Mouse (Mus musculus) heart, postnatal 0 days (tissue): ENCODE data around the gene Ssna1. TPM values are rescaled to one million over a fixed set of nuclear protein-coding genes. Genes with fewer than 3 reads are reported as not detected.

ENCODE experiments used
- ATAC-seq: fragments of 200-750 bp; cut with Nextera tagmentation; 2 replicates; pipeline ENCODE4 v1.8.0; 2017; ENCODE audit warnings: low read depth, moderate number of reproducible peaks, moderate library complexity; ENCODE audit not compliant: insufficient read depth
- DNase-seq: peaks from one replicate; pipeline ENCODE4 v3.0.0-alpha.2; 2016; ENCODE audit warnings: low spot score
- H3K27ac ChIP-seq: fragments of 300-500 bp; sonication (generic); 2 replicates; pipeline ENCODE4 v1.5.1; 2014; ENCODE audit warnings: low read depth, mild to moderate bottlenecking
- H3K27me3 ChIP-seq: fragments of 300-500 bp; sonication (generic); 2 replicates; pipeline ENCODE4 v1.6.1; 2014; ENCODE audit warnings: low read length, mixed read lengths; ENCODE audit not compliant: control insufficient read depth, insufficient read depth
- H3K36me3 ChIP-seq: fragments of 300-500 bp; sonication (generic); replicated peaks from 2 replicates; pipeline ENCODE4 v1.6.1; 2014; ENCODE audit warnings: low read length, mixed read lengths; ENCODE audit not compliant: control insufficient read depth, insufficient read depth
- H3K4me1 ChIP-seq: fragments of 300-500 bp; sonication (generic); 2 replicates; pipeline ENCODE4 v1.6.1; 2014; ENCODE audit warnings: antibody characterized with exemption; ENCODE audit not compliant: control insufficient read depth, insufficient read depth
- H3K4me2 ChIP-seq: fragments of 300-500 bp; sonication (generic); 2 replicates; pipeline ENCODE4 v1.6.1; 2014; ENCODE audit warnings: low read depth, mild to moderate bottlenecking, low read length, moderate library complexity
- H3K4me3 ChIP-seq: fragments of 300-500 bp; sonication (generic); 2 replicates; pipeline ENCODE4 v1.5.1; 2014; ENCODE audit warnings: low read depth, low read length
- H3K9ac ChIP-seq: fragments of 300-500 bp; sonication (generic); replicated peaks from 2 replicates; pipeline ENCODE4 v1.6.1; 2014; ENCODE audit warnings: low read depth, low read length, mixed read lengths
- H3K9me3 ChIP-seq: fragments of 300-500 bp; sonication (generic); replicated peaks from 2 replicates; pipeline ENCODE4 v1.6.1; 2016; ENCODE audit warnings: low read length; ENCODE audit not compliant: control insufficient read depth
- CTCF ChIP-seq: IDR thresholded peaks from 2 replicates; pipeline ENCODE4 v1.5.1; 2016; ENCODE audit warnings: antibody characterized with exemption, control low read depth, low read depth
- EP300 ChIP-seq: IDR thresholded peaks from 2 replicates; pipeline ENCODE4 v1.6.1; 2016; ENCODE audit warnings: antibody characterized with exemption, low read depth
- WGBS: fragments of 180-500 bp; shearing (Covaris S2); extraction: QIAGEN DNeasy Blood & Tissue Kit; methylation state at CpG from one replicate; pipeline ENCODE4 v1.1.7; 2014; 5-methylcytosine and 5-hydroxymethylcytosine counted together
- polyA plus RNA-seq: library from polyadenylated mRNA; unstranded; fragments of >200 nt; fragmentation: Nextera tagmentation; extraction: Ambion mirVana; gene quantifications from 2 replicates; pipeline ENCODE4 v1.2.1, GENCODE M21; 2015
- total RNA-seq: library from RNA; depleted of rRNA; stranded (reverse); fragments of >200 nt; gene quantifications from 2 replicates; pipeline ENCODE4 v1.2.3, GENCODE M21; 2014; ENCODE audit warnings: low replicate concordance

Ssna1 gene
- total and polyA plus RNA-seq, 2 experiments from 2014 or later: 58.9 to 111 TPM

DNA sequence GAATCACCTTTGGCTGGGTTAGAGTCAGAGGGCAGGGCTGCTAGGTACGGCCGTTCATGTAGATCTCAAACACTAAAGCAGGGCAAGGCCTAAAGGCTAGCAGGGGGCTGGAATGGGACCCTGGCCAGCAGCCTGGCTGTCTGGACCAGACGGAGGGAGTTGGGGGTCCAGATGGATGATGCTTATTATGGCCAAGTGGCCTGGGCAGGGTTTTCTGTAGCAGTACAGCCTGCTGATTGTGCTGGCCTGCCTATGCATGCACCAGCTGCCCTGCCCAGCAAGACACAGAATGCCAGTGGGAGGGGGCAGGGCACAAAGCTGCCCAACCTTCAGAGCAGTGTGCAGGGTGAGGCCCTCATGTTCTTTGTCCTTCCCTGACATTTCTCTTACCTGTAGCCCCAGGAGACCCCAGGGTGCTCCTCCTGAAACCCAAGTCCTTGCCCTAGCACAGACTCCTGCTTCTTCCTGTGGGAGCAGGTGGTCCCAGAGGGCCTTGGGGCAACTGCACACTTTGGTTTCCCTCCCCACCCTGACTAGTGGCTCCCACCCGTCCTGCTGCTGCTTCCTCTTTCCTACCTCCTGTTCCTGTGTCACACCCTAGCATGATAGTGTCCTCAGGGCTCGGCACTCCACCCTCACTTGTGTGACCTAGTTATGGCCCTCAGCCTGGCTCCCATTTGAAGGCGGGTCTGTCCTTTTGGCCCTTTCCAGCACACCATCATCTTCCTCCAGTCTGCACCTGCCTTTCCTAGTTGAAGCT lies 6.2 kb downstream of the Ssna1 start:
- 0 out of 2 replicates have a peak overlapping the region, but pooled peaks have one; percentile 32 for H3K9ac ChIP-seq
- no peak overlapping the region for H3K27ac ChIP-seq
- H3K9me3 ChIP-seq: no peaks in the 10 kb centered on the region
- peaks cover 30% of the 10 kb centered on the region for H3K4me1 ChIP-seq
- no peaks in the 10 kb centered on the region for H3K27me3 ChIP-seq
- TF ChIP-seq CTCF (no peak), EP300 (no peak)
- H3K4me2 ChIP-seq: peak overlapping the region; percentile 17; the same call in 1 of the 2 replicates
- DNase-seq: no peak
- H3K36me3 ChIP-seq: peaks cover 22% of the 10 kb centered on the region
- WGBS: 56% methylated on average over 6 of the region's 6 CpGs
- no peak overlapping the region for H3K4me3 ChIP-seq
- no peak for ATAC-seq

DNA sequence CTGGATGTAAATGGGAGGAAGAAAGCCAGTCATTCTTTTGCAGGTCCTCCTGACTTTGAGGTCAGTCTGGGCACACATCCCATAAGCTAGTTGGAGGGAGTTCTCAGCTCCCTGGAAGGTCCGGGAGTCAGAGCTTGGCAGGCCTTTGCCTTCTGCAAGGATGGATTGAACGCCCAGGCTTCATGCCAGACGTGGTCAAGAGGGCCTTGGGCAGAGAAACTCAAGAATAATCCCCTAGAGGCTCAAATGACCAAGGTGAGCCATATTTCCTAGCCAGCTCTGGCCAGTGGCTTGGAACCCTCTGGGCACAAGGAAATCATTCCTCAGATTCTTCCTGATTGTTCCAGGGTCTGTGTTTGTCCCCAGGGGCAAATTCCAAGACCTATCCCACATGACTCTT lies 7.4 kb downstream of the Ssna1 start:
- Histone ChIP-seq H3K9ac (no peak overlapping the region), H3K27ac (no peak overlapping the region), H3K4me2 (no peak overlapping the region), H3K4me1 (peaks cover 28% of the 10 kb centered on the region), H3K27me3 (no peaks in the 10 kb centered on the region), H3K4me3 (no peak overlapping the region), H3K36me3 (peaks cover 13% of the 10 kb centered on the region), H3K9me3 (no peaks in the 10 kb centered on the region)
- ATAC-seq (no peak), DNase-seq (no peak)
- TF ChIP-seq CTCF: no peak
- TF ChIP-seq EP300: no peak
- WGBS: 65% methylated on average over 3 of the region's 3 CpGs

- WGBS: 74% methylated on average over 5 of the region's 5 CpGs
- H3K4me2 ChIP-seq: no peak overlapping the region
Observed at GRCm38 (mm10) chr2:25264286-25264660, 8.0 kb downstream of the Ssna1 start.

GRCm38 (mm10) chr2:25263623-25264285 lies 8.5 kb downstream of the Ssna1 start:
- no peak overlapping the region for H3K27ac ChIP-seq
- H3K9me3 ChIP-seq: no peaks in the 10 kb centered on the region
- ATAC-seq: no peak
- peak overlapping the region; percentile 90 for H3K4me2 ChIP-seq
- no peak for DNase-seq
- peaks cover 2% of the 10 kb centered on the region for H3K36me3 ChIP-seq
- 30% methylated on average over 12 of the region's 12 CpGs for WGBS
- H3K4me1 ChIP-seq: peaks cover 28% of the 10 kb centered on the region
- no peaks in the 10 kb centered on the region for H3K27me3 ChIP-seq
- peak overlapping the region; percentile 41; the same call in 1 of the 2 replicates for H3K9ac ChIP-seq
- H3K4me3 ChIP-seq: peak overlapping the region; percentile 60
- TF ChIP-seq EP300 (no peak), CTCF (no peak)

More at GRCm38 (mm10) chr2:25264286-25264660, 8.0 kb downstream of the Ssna1 start:
- DNase-seq (no peak), ATAC-seq (no peak)
- Histone ChIP-seq H3K36me3 (peaks cover 7% of the 10 kb centered on the region), H3K27me3 (no peaks in the 10 kb centered on the region), H3K9me3 (no peaks in the 10 kb centered on the region), H3K4me3 (no peak overlapping the region), H3K9ac (no peak overlapping the region), H3K27ac (no peak overlapping the region), H3K4me1 (peaks cover 28% of the 10 kb centered on the region)
- TF ChIP-seq CTCF: no peak
- TF ChIP-seq EP300: no peak

- Histone ChIP-seq H3K27me3 (no peaks in the 10 kb centered on the region), H3K4me1 (peaks cover 28% of the 10 kb centered on the region), H3K9ac (peak overlapping the region; percentile 41), H3K4me3 (peak overlapping the region; percentile 60), H3K9me3 (no peaks in the 10 kb centered on the region), H3K36me3 (no peaks in the 10 kb centered on the region), H3K27ac (no peak overlapping the region), H3K4me2 (peak overlapping the region; percentile 90)
- ATAC-seq: peak; percentile 13
- WGBS: under 1% methylated on average over 76 of the region's 82 CpGs
- no peak for DNase-seq
- TF ChIP-seq EP300: no peak
- no peak for TF ChIP-seq CTCF
Observed at GRCm38 (mm10) chr2:25262795-25263622, 9.2 kb downstream of the Ssna1 start.
